Mouse (Mus musculus): ENCODE measurements around the gene Ap2a1. TPM values are rescaled to one million over a fixed set of nuclear protein-coding genes. Genes with fewer than 3 reads are reported as not detected.
A peak's percentile ranks its signal among the peaks of the same experiment; 100 is the strongest.

Ap2a1 gene
- polyA plus RNA-seq, 1 experiment from 2014 or later, result 83.2 TPM

DNA sequence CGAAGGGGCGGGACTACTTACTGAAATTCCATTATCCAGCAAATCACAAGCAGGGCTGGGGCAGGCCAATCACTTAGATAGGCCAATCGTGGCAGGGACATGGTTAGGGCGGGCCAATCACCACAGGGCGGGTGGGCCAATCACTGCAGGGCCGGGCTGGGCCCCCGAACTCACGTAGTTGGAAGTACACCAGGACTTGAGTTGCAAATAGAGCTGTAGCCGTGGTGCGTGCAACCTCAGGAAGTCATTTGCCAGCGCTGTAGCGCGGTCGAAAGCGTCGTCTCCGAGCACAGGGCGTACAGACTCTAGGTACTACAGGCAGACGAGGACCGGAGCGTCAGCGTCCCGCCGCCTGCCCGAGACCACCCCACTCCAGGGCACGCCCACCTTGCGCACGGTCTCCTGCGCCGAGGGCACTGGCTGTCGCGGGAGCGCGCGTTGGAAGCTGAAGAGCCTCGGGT lies 41.0 kb upstream of the Ap2a1 start:
- TF ChIP-seq CTCF (IDR thresholded peaks at IDR 0.05; ENCODE audit: low read depth), result no peak
- H3K4me3 ChIP-seq (ENCODE audit: low read depth, low read length), result peak overlapping the region; percentile 55
- H3K27ac ChIP-seq (ENCODE audit: low read depth), result peak overlapping the region; percentile 88
- H3K36me3 ChIP-seq (ENCODE audit: insufficient read depth), result peaks cover 8% of the 10 kb centered on the region; the same call in 1 of the 2 replicates
- H3K9me3 ChIP-seq (ENCODE audit: low read depth, low read length), result no peaks in the 10 kb centered on the region
- peak overlapping the region; percentile 59 for H3K9ac ChIP-seq
- 1% methylated on average over 36 of the region's 36 CpGs for WGBS
- peak overlapping the region; percentile 77 for H3K4me2 ChIP-seq
- H3K27me3 ChIP-seq (ENCODE audit: insufficient read depth, low read length), result no peaks in the 10 kb centered on the region
- no peaks in the 10 kb centered on the region; the same call in 1 of the 2 replicates for H3K4me1 ChIP-seq (ENCODE audit: insufficient read depth)
- DNase-seq, result peak; percentile 96
- ATAC-seq (ENCODE audit: insufficient read depth), result peak; percentile 97

DNA sequence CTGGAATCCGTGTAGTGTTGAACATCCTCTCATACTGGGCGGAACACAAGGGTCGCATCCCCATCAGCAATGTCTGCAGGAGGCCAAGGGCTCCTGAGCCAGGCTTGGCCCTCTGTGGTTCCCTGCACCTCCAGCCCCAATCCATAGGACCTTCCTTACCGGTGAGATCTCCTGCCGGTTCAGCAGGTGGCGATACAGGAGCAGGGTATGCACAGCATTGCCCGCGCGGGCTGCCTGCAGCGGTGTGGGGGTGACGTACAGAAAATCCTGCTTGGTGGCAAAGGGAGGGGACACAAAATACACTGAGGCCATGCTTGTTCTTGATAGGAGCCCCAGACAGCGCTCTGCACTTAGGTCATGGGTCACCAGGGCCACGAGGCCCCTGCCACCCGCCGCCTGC lies 37.3 kb upstream of the Ap2a1 start:
- no peak overlapping the region for H3K27ac ChIP-seq (ENCODE audit: low read depth)
- ATAC-seq (ENCODE audit: insufficient read depth), result no peak
- no peaks in the 10 kb centered on the region for H3K4me1 ChIP-seq (ENCODE audit: insufficient read depth)
- H3K9me3 ChIP-seq (ENCODE audit: low read depth, low read length), result no peaks in the 10 kb centered on the region
- H3K4me3 ChIP-seq (ENCODE audit: low read depth, low read length), result no peak overlapping the region
- no peak overlapping the region for H3K4me2 ChIP-seq
- H3K9ac ChIP-seq, result no peak overlapping the region
- no peaks in the 10 kb centered on the region for H3K27me3 ChIP-seq (ENCODE audit: insufficient read depth, low read length)
- WGBS, result 52% methylated on average over 15 of the region's 15 CpGs
- 0 out of 2 replicates have a peak, but pooled peaks have one; percentile 25 for TF ChIP-seq CTCF (IDR thresholded peaks at IDR 0.05; ENCODE audit: low read depth)
- peaks cover 19% of the 10 kb centered on the region; the same call in 1 of the 2 replicates for H3K36me3 ChIP-seq (ENCODE audit: insufficient read depth)
- DNase-seq, result no peak

DNA sequence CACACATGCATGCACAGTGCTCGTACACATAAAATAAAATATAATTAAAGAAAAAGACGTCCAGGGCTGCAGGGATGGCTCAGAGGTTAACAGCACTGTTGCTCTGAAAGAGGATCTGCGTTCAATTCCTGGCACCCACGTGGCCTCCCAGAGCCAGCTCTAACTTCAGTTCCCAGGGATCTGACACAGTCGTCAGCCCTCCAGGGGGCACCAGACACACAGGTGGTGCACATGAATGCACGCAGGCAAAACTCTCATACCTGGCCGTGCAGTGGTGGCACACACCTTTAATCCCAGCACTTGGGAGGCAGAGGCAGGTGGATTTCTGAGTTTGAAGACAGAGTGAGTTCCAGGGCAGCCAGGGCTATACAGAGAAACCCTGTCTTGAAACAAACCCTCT lies 36.7 kb upstream of the Ap2a1 start:
- no peak for DNase-seq
- Histone ChIP-seq H3K36me3 (ENCODE audit: insufficient read depth) (peaks cover 24% of the 10 kb centered on the region; the same call in 1 of the 2 replicates), H3K4me1 (ENCODE audit: insufficient read depth) (no peaks in the 10 kb centered on the region), H3K27me3 (ENCODE audit: insufficient read depth, low read length) (no peaks in the 10 kb centered on the region), H3K27ac (ENCODE audit: low read depth) (no peak overlapping the region), H3K9ac (no peak overlapping the region), H3K9me3 (ENCODE audit: low read depth, low read length) (no peaks in the 10 kb centered on the region), H3K4me3 (ENCODE audit: low read depth, low read length) (no peak overlapping the region), H3K4me2 (no peak overlapping the region)
- ATAC-seq (ENCODE audit: insufficient read depth), result no peak
- WGBS, result 73% methylated on average over 7 of the region's 7 CpGs
- TF ChIP-seq CTCF (IDR thresholded peaks at IDR 0.05; ENCODE audit: low read depth), result no peak

DNA sequence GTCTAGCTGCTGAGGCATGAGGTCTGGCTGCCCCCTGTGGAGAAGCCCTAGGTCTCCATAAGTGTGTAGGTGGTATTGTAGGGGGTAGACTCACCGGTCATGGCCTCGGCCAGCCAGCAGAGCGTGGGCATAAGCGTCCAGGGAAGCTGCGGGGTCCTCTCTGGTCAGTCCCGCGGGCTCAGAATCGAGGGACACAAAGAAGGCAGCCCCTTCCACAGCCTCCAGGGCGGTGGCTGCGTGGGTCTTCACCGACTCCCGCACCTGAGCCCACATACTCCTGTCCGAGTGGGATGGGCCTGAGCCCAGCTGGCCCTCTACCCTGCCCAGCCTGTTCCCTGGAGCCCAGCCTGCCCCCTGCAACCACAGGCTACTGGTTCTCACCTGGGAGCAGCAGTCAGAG lies 35.7 kb upstream of the Ap2a1 start:
- Histone ChIP-seq H3K4me2 (no peak overlapping the region), H3K4me3 (ENCODE audit: low read depth, low read length) (no peak overlapping the region), H3K9ac (no peak overlapping the region), H3K27me3 (ENCODE audit: insufficient read depth, low read length) (no peaks in the 10 kb centered on the region), H3K27ac (ENCODE audit: low read depth) (no peak overlapping the region), H3K36me3 (ENCODE audit: insufficient read depth) (peaks cover 24% of the 10 kb centered on the region; the same call in 1 of the 2 replicates), H3K4me1 (ENCODE audit: insufficient read depth) (no peaks in the 10 kb centered on the region), H3K9me3 (ENCODE audit: low read depth, low read length) (no peaks in the 10 kb centered on the region)
- no peak for TF ChIP-seq CTCF (IDR thresholded peaks at IDR 0.05; ENCODE audit: low read depth)
- ATAC-seq (ENCODE audit: insufficient read depth) (no peak), DNase-seq (no peak)
- 95% methylated on average over 13 of the region's 13 CpGs for WGBS

DNA sequence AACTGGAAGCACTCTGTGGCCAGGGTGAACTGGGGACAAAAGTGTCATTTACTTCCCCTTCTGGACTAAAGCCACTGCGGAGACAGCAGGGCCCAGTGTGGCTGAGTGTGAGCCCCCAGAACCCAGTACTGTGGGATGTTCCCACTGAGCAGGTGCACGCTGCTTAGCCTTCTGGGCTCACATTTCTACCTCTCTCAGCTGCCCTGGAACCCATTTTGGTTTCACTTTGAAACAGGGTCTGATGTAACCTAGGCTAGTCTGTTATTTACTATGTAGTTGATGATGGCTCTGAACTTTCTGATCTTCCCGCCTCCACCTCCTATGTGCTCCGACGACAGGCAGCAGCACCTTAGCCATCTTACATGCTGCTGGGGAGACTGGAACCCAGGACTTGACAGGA lies 33.5 kb upstream of the Ap2a1 start:
- 88% methylated on average over 5 of the region's 5 CpGs for WGBS
- no peak for ATAC-seq (ENCODE audit: insufficient read depth)

DNA sequence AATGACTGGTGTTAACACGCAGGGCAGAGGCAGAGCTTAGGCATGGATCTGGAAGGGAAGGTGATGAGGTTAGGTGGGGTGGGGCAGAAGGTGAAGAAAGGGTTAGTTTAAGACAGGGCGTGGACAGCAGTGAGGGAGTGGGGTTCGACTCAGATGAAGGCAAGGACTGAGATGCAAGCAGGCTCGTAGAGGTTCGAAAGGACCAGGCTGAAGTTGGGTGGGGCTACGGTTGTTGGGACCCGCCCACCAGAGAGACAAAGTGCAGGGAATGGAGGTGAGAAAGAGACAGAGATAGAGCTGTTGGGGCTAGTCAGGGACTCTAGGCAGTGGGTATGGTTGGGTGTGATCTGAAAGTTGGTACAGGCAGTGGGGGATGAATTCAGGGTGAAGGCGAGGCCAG lies 33.0 kb upstream of the Ap2a1 start:
- DNase-seq (no peak), ATAC-seq (ENCODE audit: insufficient read depth) (no peak)
- H3K9ac ChIP-seq, result no peak overlapping the region
- H3K27me3 ChIP-seq (ENCODE audit: insufficient read depth, low read length), result no peaks in the 10 kb centered on the region
- TF ChIP-seq CTCF (IDR thresholded peaks at IDR 0.05; ENCODE audit: low read depth), result no peak
- no peak overlapping the region for H3K4me2 ChIP-seq
- no peaks in the 10 kb centered on the region for H3K9me3 ChIP-seq (ENCODE audit: low read depth, low read length)
- 64% methylated on average over 8 of the region's 8 CpGs for WGBS
- H3K36me3 ChIP-seq (ENCODE audit: insufficient read depth), result peaks cover 24% of the 10 kb centered on the region; the same call in 1 of the 2 replicates
- H3K27ac ChIP-seq (ENCODE audit: low read depth), result no peak overlapping the region
- H3K4me3 ChIP-seq (ENCODE audit: low read depth, low read length), result no peak overlapping the region
- no peaks in the 10 kb centered on the region for H3K4me1 ChIP-seq (ENCODE audit: insufficient read depth)

More for the DNA sequence above, 33.5 kb upstream of the Ap2a1 start:
- Histone ChIP-seq H3K4me1 (ENCODE audit: insufficient read depth) (no peaks in the 10 kb centered on the region), H3K36me3 (ENCODE audit: insufficient read depth) (peaks cover 24% of the 10 kb centered on the region; the same call in 1 of the 2 replicates), H3K27me3 (ENCODE audit: insufficient read depth, low read length) (no peaks in the 10 kb centered on the region), H3K4me2 (no peak overlapping the region), H3K9ac (no peak overlapping the region), H3K9me3 (ENCODE audit: low read depth, low read length) (no peaks in the 10 kb centered on the region), H3K4me3 (ENCODE audit: low read depth, low read length) (no peak overlapping the region), H3K27ac (ENCODE audit: low read depth) (no peak overlapping the region)
- no peak for DNase-seq
- TF ChIP-seq CTCF (IDR thresholded peaks at IDR 0.05; ENCODE audit: low read depth), result no peak

DNA sequence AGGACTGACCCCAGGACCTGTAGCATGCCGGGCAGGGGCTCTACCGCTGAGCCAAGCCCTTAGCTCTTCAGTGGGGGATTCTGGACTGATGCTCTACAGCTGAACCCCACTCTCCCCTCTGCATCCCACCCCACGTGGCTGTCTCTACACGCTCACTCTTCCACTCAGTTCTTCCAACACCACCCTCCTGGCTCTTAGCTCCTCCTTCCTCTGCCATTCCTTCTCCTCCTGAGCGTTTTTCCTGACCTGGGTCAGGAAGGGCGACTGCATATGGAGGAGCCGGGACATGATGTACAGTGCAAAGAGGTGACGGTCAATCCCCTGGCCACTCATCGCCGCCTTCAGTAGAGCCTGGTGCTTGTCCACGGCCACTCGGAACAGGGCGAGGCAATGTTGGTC lies 31.2 kb upstream of the Ap2a1 start:
- Histone ChIP-seq H3K4me1 (ENCODE audit: insufficient read depth) (no peaks in the 10 kb centered on the region), H3K9me3 (ENCODE audit: low read depth, low read length) (no peaks in the 10 kb centered on the region), H3K27ac (ENCODE audit: low read depth) (no peak overlapping the region), H3K4me2 (no peak overlapping the region), H3K4me3 (ENCODE audit: low read depth, low read length) (no peak overlapping the region), H3K27me3 (ENCODE audit: insufficient read depth, low read length) (no peaks in the 10 kb centered on the region), H3K36me3 (ENCODE audit: insufficient read depth) (peaks cover 16% of the 10 kb centered on the region; the same call in 1 of the 2 replicates), H3K9ac (no peak overlapping the region)
- TF ChIP-seq CTCF (IDR thresholded peaks at IDR 0.05; ENCODE audit: low read depth), result no peak
- no peak for ATAC-seq (ENCODE audit: insufficient read depth)
- DNase-seq, result no peak
- WGBS, result 88% methylated on average over 13 of the region's 13 CpGs

Data from lung, embryonic 14.5 days (tissue).